Mouse (Mus musculus) gastrocnemius, postnatal 14 days (tissue): ENCODE data around the gene Ralgapa1. TPM values are rescaled to one million over a fixed set of nuclear protein-coding genes. Genes with fewer than 3 reads are reported as not detected.
A peak's percentile ranks its signal among the peaks of the same experiment; 100 is the strongest.
"Not testable (repeated sequence)": the region's sequence is repeated elsewhere in the genome, so short reads cannot be mapped to it uniquely, and the experiment has no call there.

Experiments
- DNase-seq: peaks from one replicate; pipeline ENCODE4 v3.0.0; 2021; ENCODE audit warnings: mixed read lengths
- intact Hi-C: fragments of 180-260 bp; cut with DNase I; formaldehyde crosslinking; loops from one replicate; pipeline ENCODE4 v1.15.1; 2025; ENCODE audit warnings: low total_unique reads
- total RNA-seq, 2 experiments: library from RNA; stranded (reverse); gene quantifications; 2 replicates each; pipeline ENCODE4 v1.2.3; 2021

Gene Ralgapa1
- total RNA-seq, 2 experiments from 2014 or later = 28.4 to 30.6 TPM

- no peak for DNase-seq
- intact Hi-C loops = no loop called here
Measured at GRCm38 (mm10) chr12:55620321-55620720, 200.6 kb downstream of the Ralgapa1 start.

GRCm38 (mm10) chr12:55610812-55611211 lies 210.2 kb downstream of the Ralgapa1 start:
- DNase-seq = no peak
- intact Hi-C loops = no loop called here

GRCm38 (mm10) chr12:55607902-55608301 lies 213.1 kb downstream of the Ralgapa1 start:
- DNase-seq = no peak
- intact Hi-C loops = no loop called here

DNA sequence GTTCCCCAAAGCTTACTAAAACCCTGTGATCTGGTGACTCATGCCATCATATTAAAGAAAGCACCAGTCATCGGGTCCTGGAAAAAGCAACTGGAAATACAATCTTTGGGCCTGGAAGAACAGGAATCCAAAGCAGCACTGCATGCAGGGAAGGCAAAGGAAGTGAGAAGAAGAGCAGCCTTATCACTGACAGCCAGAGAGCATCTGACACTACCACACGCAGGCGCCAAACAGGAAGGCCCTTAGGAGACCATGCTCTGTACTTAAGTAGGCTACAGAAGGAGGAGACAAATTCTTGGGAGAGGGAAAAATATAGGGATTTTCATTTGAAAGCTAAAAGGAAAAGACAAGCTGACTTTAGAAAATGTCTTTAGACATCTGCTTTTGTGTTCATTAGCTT lies 216.6 kb downstream of the Ralgapa1 start:
- DNase-seq = no peak
- intact Hi-C loops = no loop called here

DNA sequence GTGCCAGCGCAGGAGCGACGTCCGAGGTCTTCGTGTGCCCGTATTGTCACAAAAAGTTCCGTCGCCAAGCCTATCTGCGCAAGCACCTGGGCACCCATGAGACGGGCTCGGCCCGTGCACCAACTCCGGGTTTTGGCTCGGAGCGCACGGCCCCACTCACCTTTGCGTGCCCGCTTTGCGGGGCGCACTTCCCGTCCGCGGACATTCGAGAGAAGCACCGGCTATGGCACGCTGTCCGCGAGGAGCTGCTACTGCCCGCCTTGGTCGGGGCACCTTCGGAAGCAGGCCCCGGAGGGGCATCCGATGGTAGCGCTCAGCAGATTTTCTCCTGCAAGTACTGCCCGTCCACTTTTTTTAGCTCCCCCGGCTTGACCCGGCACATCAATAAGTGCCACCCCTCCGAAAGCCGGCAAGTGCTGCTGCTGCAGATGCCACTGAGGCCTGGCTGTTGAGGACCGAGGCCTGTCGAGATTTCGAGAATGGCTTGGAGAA lies 220.4 kb downstream of the Ralgapa1 start:
- intact Hi-C loops = no loop called here
- DNase-seq = peak; percentile 8

DNA sequence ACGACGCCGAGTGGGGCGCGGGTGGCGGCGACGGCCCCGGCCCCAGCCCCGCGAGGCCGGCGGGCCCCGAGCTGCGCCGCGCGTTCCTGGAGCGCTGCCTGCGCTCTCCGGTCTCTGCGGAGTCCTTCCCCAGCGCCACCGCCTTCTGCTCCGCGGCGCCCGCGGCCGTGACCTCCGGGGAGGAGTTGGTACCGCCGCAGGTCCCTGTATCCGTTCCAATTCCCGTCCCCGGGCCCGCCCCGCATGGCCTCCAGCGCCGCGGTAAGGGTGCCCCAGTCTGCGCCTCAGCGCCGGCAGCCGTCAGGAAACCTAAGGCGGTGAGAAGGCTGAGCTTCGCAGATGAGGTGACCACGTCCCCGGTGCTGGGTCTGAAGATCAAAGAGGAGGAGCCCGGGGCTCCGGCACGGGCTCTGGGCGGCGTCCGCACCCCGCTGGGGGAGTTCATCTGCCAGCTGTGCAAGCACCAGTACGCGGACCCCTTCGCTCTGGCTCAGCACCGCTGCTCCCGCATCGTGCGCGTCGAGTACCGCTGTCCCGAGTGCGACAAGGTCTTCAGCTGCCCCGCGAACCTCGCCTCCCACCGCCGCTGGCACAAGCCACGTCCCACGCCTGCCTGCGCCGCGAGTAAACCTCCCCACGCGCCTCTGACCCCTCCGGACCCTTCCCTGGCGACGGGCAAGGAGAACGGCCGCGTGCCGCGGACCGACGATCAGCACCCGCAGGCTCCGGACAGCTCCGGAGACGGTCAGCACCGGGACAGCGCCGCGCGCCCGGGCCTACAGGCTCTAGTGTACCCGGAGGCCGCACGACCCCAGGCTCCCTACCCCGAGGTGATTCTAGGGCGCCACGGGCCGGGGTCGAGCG lies 221.1 kb downstream of the Ralgapa1 start:
- intact Hi-C loops = no loop called here
- DNase-seq = peak; percentile 68

DNA sequence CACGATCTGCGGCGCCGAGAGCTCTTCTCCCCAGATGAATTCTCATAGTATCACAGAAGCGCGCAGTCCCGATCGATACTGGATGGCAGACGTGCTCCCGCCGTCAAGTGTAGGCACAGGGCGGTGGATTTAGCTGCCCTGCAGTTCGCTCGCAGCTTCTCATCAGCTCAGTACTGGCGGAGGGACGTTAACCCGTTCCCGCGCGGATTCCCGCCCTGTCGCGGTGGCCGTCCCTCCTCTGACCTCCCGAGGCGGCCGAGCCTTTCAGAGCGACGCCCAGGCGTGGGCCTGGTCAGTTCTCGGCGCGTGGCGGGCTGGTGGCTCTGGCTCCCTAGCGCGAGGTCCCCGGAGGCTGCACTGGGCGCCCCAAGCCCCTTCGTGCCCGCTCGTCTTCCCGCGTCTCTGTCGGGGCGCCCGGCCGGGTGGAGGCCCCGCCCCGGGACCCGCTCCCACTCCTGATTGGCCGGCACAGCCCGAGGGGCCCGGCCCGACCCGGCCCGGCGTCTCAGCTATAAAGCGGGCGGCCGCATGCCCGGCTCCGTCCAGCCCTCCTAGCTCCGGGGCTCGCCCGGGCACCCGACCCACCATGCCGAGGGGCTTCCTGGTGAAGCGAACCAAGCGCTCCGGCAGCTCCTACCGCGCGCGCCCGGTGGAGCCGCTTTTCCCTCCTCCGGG lies 221.9 kb downstream of the Ralgapa1 start, which contains the start of gene Insm2:
Gene Insm2 (plus strand): TSS at position 541 of the 675 bp plus-strand sequence.
- intact Hi-C loops = no loop called here
- DNase-seq = no peak

DNA sequence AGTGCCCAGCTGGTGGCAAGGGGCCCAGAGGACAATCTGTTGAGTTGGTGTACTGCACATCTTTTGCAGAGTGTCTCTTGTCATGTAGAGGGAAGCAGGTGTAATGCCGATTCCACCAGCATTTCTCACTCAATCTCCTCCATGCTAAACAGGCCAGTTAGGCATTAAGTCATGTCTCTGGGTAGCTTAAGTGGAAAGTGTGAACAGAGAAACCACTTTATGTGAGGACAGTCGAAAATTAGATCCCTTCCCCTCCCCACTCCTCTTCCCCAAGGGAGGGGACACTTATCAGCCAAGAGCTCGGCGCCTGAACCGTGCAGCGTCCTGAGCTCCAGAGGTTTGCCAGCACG lies 222.5 kb downstream of the Ralgapa1 start:
- intact Hi-C loops = no loop called here

GRCm38 (mm10) chr12:55586936-55587335 lies 234.0 kb downstream of the Ralgapa1 start:
- intact Hi-C loops, DNase-seq: not testable (repeated sequence)

More for the DNA sequence above, 222.5 kb downstream of the Ralgapa1 start:
- DNase-seq = no peak

DNA sequence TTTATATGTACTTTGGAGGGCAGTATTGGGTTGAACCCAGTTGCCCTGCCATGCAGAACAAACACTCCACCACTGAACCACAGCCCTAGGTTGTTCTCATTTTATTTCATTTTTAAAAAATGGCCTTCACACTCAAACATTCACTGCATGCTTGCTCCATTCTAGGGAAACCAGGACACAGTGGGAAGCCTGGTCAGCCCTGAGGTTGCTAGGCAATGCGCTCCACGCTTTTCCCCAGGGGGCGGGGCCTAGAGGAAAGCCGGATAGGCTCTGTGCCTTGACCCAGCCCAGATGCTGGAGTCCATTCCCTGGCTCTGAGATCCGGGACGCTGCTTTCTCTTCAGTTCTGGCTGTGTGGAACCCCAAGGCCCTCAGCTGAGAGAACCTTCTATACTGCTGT lies 247.2 kb downstream of the Ralgapa1 start:
- no peak for DNase-seq
- intact Hi-C loops = no loop called here

DNA sequence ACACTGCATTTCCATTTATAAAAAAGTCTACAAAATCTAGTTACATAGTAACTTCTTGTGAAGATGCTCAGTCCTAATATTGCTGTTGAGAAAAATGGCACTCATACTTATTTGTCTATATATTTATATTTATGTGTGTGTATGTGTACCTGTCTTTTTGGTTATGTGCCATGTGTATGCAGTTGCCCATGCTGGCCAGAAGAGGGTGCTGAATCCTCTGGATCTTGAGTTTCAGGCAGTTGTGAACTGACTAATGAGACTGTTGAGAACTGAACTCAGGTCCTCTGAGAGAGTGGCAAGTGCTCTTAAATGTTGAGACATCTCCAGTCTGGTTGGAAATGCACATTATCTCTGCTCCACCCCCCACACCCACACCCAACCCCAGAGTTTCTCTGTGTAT lies 247.9 kb downstream of the Ralgapa1 start:
- intact Hi-C loops = no loop called here
- DNase-seq = no peak

DNA sequence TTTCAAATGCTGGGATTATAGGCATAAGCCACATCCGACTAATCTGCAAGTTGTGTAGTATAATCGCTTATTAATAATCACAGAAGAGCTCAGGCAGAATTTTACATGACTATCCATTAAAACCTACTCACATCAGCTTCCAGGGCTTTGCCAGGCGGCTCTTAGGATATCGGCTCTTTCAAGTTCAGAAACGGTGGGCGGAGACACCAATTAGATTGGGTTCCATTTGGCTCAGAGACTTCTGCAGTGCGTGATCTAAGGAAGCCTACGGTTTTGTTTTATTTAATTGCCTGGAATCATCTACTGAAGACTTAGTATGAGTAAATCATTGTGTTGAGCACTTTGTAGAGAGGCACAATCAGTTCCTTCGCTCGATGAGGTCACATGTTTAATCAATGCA lies 249.3 kb downstream of the Ralgapa1 start:
- no peak for DNase-seq
- intact Hi-C loops = no loop called here

GRCm38 (mm10) chr12:55571181-55571580 lies 249.8 kb downstream of the Ralgapa1 start:
- intact Hi-C loops = no loop called here

GRCm38 (mm10) chr12:55570646-55571045 lies 250.3 kb downstream of the Ralgapa1 start:
- intact Hi-C loops = no loop called here

More at GRCm38 (mm10) chr12:55571181-55571580, 249.8 kb downstream of the Ralgapa1 start:
- no peak for DNase-seq

GRCm38 (mm10) chr12:55569676-55570075 lies 251.3 kb downstream of the Ralgapa1 start:
- no peak for DNase-seq
- intact Hi-C loops = no loop called here

More at GRCm38 (mm10) chr12:55570646-55571045, 250.3 kb downstream of the Ralgapa1 start:
- DNase-seq = no peak

- DNase-seq = no peak
- intact Hi-C loops = no loop called here
Measured at GRCm38 (mm10) chr12:55568466-55568865, 252.5 kb downstream of the Ralgapa1 start.

DNA sequence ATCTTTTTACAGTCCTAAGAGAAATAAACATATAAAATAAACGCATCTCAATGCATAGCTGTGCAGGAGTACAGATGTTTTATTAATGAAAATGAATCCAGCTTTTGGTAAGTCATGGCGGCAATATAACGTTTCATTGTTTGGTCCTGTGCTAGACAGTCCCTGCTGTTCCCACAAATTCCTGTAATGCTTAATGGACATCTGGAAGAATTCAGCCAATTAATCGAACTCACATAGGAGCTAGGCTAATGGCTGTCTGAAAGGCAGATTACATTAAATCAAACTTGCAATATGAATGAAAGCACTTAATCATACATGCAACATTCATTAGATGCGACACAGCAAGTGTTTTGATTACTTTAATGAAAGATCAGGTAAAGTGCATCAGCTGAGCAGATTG lies 254.1 kb downstream of the Ralgapa1 start:
- DNase-seq = no peak
- intact Hi-C loops = no loop called here

- no peak for DNase-seq
- intact Hi-C loops = no loop called here
Measured at GRCm38 (mm10) chr12:55565867-55566266, 255.1 kb downstream of the Ralgapa1 start.

GRCm38 (mm10) chr12:55565206-55565605 lies 255.8 kb downstream of the Ralgapa1 start, which contains the start of gene Aldoart2:
Gene Aldoart2, plus strand, starts transcription at chr12:55565239.
- intact Hi-C loops = no loop called here
- no peak for DNase-seq

- intact Hi-C loops = no loop called here
- no peak for DNase-seq
Measured at GRCm38 (mm10) chr12:55564187-55564963, 256.6 kb downstream of the Ralgapa1 start.
